Mouse (Mus musculus) heart, adult 8-10 months (tissue): Measurements from ENCODE around the gene Wwc1. TPM values are rescaled to one million over a fixed set of nuclear protein-coding genes. Genes with fewer than 3 reads are reported as not detected.
A peak's percentile ranks its signal among the peaks of the same experiment; 100 is the strongest.
"Not testable (repeated sequence)": the region's sequence is repeated elsewhere in the genome, so short reads cannot be mapped to it uniquely, and the experiment has no call there.

ENCODE experiments used
- DNase-seq: peaks from one replicate; pipeline ENCODE4 v3.0.0; 2022; ENCODE audit warnings: low spot score
- total RNA-seq, 4 experiments: library from RNA; stranded (reverse); gene quantifications; 2 replicates each; pipeline ENCODE4 v1.2.4; 2022

Wwc1 gene
- total RNA-seq, 4 experiments from 2014 or later, result 0.92 to 2.2 (median 1.6) TPM

DNA sequence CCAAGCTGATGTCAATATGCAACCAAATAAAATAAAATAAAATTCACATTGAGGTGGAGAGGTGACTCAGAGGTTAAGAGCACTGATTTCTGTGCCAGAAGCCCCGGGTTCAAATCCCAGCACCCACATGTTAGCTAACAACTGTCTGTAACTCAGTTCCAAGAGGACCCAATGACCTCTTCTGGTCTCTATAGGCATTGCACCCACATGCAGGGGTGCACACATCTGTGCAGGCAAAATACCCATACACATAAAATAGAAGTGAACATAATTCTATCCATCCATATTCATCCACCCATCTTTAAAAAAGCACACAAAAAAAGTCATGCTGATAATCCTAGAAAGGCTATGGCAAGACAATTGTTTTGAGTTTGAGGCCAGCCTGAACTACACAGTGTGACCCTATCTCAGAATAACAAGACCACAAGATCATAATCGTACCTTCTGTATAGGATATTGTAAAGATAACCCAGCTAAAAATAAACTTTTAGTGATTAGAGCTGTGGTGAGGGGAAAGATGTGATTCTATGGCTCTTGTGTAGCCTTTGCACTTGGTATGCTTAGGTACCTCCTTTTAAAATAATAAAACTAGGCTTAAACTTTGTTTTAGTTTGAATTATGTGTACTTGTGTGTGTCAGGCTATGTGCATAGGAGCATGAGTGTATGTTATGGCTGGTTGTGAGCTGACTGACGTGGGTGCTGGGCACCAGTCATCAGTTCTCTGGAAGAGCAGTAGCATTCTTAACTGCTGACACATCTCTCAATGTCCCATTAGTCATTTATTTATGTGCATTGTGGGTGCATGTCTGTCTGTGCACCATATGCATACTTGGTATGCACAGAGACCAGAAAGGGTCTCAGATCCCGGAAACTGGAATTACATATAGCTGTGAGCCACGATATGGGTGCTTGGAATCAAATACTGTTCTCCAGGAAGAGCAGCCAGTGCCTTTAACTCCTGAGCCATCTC is 142.9 kb downstream of the Wwc1 start:
- no peak for DNase-seq

DNA sequence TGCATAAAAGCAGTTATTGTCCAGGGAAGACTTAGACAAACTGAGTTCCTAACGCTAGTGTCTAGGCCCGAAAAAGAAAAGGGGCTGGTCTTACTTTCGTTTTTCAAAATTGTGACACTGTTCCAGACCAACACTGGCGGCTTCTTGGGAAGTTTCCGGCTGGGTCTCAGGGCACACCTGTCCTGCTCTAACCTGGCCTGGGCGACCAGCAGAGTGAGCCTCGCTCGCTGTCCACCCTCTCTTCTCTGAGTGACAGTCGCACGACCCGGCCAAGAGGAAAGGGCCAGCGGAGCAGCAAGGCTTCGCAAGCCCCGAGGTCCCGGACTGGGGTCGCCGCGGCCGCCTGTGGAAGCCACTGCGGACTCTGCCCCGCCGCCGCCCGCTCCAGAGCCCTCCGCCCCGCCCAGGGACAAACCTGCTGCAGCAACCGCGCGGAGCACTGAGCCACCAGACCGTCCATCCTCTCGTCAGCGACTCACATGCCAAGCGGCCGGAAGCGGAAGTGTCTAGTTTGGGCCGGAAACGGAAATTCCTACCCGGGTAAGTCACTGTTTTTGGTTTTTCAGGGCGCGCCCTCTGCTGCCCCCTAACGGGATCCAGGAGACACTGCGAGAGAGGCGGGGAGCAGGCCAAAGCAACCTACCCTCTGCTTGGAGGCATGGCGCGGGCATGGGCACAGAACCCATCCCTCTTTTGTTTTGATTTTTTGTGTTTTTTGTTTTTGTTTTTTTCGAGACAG is 146.1 kb downstream of the Wwc1 start, which contains the start of gene Rars:
Rars (minus strand) TSS at position 485 of the 739 bp plus-strand sequence.
- peak; percentile 97 for DNase-seq

DNA sequence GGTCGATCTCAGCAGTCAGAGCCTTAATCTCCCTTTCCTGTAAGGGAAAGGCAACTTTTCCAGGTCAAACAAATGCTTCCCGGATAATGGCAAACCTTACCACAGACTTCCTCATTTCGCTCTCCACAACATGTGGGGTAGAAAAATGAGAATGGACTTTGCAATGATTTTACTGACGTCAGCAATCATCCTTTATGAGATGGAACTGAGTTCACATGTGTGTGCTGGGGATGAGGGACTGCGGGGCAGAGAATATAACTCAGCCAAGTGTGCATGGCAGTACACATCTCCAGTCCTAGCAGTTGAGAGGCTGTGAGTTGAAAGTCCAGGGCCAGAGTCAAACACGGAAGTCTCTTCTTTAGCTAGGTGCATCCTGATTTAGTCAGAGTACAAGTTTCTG is 147.1 kb downstream of the Wwc1 start:
- DNase-seq, result no peak

DNA sequence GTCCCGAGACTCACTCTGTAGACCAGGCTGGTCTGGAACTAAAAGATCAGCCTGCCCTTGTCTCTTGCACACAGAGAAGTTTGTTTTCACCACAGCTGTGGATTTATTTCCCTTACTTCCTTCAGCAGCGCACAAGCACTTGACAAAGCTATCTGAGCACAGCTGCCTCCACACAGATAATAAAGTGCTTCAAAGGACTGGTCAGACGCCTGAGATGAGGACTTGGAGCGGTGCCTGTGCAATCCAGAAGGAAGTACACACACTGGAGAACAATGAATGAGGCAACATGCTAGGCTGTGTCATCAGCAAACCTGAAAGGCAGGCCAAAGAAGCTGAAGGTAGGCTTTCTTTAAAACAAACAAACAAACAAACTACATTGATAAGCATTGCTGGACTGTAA is 148.2 kb downstream of the Wwc1 start:
- DNase-seq, result no peak

DNA sequence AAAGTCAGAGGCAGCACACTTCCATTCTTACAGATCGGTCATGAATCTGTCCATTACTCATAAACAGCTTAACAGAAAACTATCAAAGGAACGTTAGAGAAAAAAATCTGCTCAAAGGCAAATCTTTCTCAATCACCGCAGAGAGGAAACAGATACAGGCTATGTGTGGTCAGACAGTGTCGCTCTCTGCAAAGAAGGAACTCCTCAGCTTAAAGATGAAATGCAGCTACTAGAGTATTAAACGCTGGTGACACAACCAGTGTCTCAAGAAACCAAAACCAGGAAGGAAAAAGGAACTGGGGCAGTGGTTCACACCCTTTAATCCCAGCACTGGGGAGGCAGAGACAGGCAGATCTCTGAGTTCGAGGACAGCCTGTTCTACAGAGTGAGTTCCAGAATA is 152.6 kb downstream of the Wwc1 start:
- no peak for DNase-seq

DNA sequence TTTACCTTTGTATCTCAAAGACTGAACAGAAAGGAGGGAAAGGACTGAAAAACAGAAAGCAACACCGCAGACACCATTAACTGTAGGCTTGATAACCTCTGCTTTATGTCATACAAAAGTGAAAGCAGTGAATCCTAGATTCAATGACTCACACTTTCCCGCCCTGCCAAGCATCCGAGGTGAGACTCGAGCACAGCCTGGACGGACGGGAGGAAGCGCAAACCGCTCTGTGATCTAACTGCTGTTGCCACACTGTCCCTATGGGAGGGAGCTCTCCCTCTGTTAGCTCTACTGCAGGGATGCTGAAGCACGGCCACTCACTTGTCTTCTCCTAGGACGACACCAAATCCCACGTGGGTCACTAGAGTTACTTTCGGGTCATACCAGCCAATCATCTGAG is 164.0 kb downstream of the Wwc1 start:
- DNase-seq, result no peak

DNA sequence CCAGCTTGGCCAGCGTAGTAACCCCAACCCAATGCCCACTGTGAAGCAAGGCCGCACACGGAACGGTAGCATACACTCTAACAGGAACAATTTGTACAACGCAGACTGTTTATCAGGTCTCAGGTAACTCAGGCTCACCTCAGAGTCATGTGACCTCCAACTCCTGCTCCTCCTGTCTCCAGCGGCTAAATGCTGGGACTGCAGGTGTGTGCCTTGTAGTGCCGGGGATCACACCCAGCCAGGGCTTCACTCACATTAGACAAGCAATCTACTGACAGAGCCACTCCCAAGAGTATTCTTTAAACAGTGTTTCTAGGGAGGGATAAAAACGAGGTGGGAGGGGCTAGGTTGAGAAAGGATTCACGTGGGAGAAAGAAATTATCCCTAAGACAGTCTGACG is 168.9 kb downstream of the Wwc1 start:
- no peak for DNase-seq

DNA sequence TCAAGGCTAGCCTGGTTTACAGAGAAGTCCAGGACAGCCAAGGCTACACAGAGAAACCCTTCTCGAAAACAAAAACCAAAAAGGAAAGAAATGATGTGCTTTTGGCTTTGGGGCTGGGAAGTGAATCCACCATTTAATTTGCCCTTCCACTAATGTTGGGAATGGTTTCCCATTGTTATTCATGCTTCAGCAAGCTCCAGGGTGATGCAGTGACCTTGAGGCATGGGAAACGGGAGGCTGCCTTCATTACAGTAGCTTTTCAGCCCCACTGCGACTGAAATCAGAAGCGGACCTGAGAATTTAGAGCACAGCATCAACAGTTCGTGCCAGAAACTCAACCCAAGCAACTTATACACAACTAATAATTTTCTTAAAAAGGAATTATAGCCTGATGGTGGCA is 179.0 kb downstream of the Wwc1 start:
- DNase-seq, result no peak

DNA sequence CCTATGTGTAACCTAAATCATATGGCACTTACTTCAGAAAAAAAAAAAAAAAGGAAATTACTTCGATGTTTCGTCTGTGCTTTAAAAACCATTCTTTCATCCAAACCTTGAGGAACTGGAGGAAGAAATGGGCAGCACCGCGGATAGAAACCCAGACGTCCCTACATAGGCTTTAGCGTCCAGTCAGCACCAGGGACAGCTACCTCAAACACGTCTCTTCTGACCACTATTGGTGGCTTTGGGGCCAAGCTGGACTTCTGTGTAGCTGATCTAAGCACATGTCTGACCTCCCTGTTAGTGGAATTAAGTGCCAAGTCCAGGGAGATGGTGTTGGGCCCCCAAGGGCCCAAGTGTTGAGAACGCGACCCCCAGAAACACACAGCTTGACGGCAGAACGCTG is 181.5 kb downstream of the Wwc1 start, which contains the start of gene Fbll1:
Fbll1 (minus strand) TSS at position 11 of the 400 bp plus-strand sequence.
- no peak for DNase-seq

DNA sequence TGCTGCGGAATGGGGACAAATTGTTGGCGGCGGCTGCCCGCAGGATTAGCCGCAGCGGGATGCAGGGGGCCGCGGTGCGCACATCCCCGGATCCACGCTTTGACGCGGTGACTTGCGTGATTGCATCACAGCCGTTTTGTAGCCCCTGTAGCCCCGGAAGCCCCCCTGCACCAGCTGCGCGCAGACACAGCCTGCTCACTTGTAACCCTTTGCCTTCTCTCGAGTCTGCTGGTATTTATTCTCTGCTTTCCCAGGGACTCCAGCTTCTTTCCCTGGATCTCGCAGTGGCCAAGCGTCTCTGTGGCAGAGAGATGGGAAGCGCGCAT is 181.9 kb downstream of the Wwc1 start:
- DNase-seq, result no peak

DNA sequence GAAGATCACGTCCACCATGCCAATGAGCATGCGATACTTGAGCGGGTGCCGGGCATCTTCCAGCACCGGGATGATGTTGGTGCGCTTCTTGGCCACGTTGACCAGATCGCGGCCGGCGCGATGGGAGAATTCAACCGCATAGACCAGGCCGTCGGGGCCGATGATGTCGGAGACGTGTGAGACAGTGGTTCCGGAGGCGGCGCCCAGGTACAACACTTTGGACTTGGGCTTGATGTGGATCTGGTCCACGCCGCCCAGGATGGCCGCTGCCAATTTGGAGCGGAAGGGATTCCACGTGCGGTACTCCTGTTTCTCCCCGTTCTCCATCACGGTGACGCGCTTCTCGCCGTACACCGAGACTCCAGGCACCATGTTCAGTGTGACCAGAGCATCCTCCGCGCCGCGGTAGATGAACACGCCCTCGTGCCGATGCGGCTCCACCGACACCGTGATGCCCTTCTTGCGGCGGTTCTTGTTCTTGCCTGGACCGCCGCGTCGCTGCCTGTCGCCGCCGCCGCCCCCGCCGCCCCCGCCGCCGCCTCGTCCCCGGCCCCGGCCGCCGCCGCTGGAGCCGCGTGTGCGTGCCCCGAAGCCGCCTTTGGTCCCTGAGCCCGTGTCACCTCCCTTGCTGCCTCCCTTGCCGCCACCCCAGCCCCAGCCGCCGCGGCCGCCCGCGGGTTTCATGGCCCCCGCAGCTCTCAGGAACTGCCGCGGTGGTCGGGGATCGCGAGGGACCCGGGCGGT is 182.4 kb downstream of the Wwc1 start:
- DNase-seq, result no peak

DNA sequence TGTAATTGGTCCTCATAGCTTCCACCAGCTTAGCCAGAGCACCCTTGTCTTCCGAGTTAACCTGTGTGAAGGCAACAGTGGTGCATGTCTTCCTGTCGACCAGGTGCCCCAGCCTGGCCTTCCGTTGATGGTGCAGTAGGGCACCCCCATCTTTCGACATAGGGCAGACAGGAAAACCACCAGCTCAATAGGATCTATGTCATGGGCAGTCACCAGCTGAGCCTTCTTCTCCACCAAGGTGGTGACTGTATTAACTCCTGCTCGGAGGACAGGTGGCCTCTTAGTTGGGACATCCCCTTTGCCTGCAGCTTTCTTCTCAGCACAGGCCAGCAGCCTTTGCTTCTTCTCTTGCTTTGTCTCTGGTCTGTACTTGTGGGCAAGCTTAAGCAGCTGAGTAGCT is 187.5 kb downstream of the Wwc1 start:
- DNase-seq, result not testable (repeated sequence)

DNA sequence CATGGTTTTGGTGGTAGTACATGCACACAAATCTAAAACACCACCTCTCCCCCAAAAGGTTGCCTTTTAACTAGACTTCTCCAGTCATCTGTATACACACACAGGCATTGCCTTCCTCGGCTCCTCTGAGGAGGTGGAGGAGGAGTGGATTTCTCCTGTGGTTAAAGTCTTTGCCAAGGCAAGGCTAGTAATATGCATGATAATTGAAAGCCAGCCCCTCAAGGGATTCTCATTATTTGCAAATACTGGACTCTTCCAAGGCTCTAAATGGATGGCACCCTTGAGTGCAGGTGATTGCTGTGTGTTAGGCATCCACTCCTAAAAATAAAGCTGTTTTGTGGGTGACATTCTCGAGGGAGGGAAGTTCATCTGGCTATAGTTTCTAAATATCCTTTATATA is 191.9 kb downstream of the Wwc1 start:
- DNase-seq, result no peak

Other genes with a start within 250 kb of the Wwc1 start
- gene Pank3, start 211.0 kb downstream of the Wwc1 start, total RNA-seq, result 10 to 100 TPM; 15.8 to 18.8 (median 18.4) TPM
- gene Fbll1, start 181.6 kb downstream of the Wwc1 start, total RNA-seq, result not detected
- gene Rars, start 146.0 kb downstream of the Wwc1 start, total RNA-seq, result 10 to 100 TPM; 33.6 to 36.4 (median 35.1) TPM